Mouse (Mus musculus) heart, adult 2 months (tissue): ENCODE measurements around the gene Rps19.

Experiments used
- CTCF ChIP-seq: fragments of 200-600 bp; IDR thresholded peaks from 2 replicates; pipeline ENCODE4 v1.8.1; 2022; ENCODE audit warnings: antibody characterized with exemption, mild to moderate bottlenecking, moderate library complexity
- EP300 ChIP-seq: fragments of 200-500 bp; IDR thresholded peaks from 2 replicates; pipeline ENCODE4 v1.6.1; 2011; ENCODE audit warnings: low read depth, low read length, control low read depth; ENCODE audit not compliant: insufficient read depth
- POLR2A ChIP-seq: fragments of 200-500 bp; IDR thresholded peaks from 2 replicates; pipeline ENCODE4 v1.6.1; 2011; ENCODE audit warnings: mild to moderate bottlenecking, low read depth, low read length, control low read depth; ENCODE audit not compliant: insufficient read depth

- TF ChIP-seq CTCF (no peak), EP300 (no peak), POLR2A (no peak)
Observed at GRCm38 (mm10) chr7:24856460-24857120, 27.6 kb upstream of the Rps19 start.
